Mouse (Mus musculus): Measurements from ENCODE around the gene Tll2. TPM values are rescaled to one million over a fixed set of nuclear protein-coding genes. Genes with fewer than 3 reads are reported as not detected.

Tll2 gene
- polyA plus RNA-seq, 1 experiment from 2014 or later: not detected

DNA sequence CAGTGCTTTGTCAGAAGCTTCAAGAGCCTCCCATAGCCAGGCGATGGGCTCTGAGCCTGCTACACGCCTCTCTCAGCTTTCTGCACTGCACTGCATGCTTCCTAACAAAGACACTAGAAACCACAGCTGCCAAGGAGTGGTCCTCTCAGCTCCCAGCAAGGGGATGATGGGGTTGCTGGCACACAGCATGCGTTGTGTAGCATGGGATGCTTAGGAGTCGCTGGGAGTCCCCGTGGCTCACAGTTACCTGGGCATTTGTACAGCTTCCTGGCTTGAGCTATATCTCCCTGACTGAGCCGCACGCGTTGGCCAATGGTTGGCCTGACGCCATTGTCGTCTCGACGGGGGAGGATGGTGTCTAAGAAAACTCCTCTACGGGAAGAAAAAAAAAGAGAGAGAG is 86.7 kb downstream of the Tll2 start:
- Histone ChIP-seq H3K9ac (replicated peaks; ENCODE audit: low read length) (no peak overlapping the region), H3K4me1 (ENCODE audit: insufficient read depth, low read length) (no peaks in the 10 kb centered on the region), H3K4me2 (replicated peaks; ENCODE audit: low read depth, low read length) (no peak overlapping the region), H3K36me3 (ENCODE audit: insufficient read depth, low read length) (no peaks in the 10 kb centered on the region), H3K9me3 (ENCODE audit: low read length) (no peaks in the 10 kb centered on the region), H3K4me3 (ENCODE audit: low read length) (no peak overlapping the region), H3K27ac (ENCODE audit: low read length) (no peak overlapping the region), H3K27me3 (ENCODE audit: insufficient read depth, low read length) (no peaks in the 10 kb centered on the region)
- ATAC-seq (ENCODE audit: low FRiP score, low TSS enrichment): no peak
- WGBS: 95% methylated on average over 13 of the region's 13 CpGs

DNA sequence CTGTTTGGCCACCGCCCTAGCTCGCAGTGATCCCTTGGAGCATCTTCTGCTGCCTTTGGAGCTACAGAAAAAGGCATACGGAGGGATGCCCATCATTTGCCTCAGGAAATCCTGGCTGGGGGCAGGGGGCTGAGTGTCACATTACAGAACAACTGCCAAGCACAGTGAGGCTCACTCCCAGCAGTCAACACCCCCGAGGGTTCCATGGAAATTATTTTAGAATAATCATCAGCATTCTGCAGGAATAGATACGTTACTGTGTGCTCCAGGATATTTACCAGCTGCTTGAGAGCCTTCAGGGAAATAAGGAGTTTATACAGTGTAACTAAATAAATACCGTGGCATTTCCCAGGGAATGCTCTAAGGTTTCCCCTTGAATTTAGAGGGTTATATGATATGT is 88.3 kb downstream of the Tll2 start:
- no peak overlapping the region for H3K4me3 ChIP-seq (ENCODE audit: low read length)
- H3K27ac ChIP-seq (ENCODE audit: low read length): no peak overlapping the region
- no peaks in the 10 kb centered on the region for H3K9me3 ChIP-seq (ENCODE audit: low read length)
- no peak overlapping the region for H3K9ac ChIP-seq (replicated peaks; ENCODE audit: low read length)
- no peaks in the 10 kb centered on the region for H3K27me3 ChIP-seq (ENCODE audit: insufficient read depth, low read length)
- H3K4me1 ChIP-seq (ENCODE audit: insufficient read depth, low read length): no peaks in the 10 kb centered on the region
- H3K4me2 ChIP-seq (replicated peaks; ENCODE audit: low read depth, low read length): no peak overlapping the region
- H3K36me3 ChIP-seq (ENCODE audit: insufficient read depth, low read length): no peaks in the 10 kb centered on the region
- ATAC-seq (ENCODE audit: low FRiP score, low TSS enrichment): no peak
- 36% methylated on average over 6 of the region's 6 CpGs for WGBS

DNA sequence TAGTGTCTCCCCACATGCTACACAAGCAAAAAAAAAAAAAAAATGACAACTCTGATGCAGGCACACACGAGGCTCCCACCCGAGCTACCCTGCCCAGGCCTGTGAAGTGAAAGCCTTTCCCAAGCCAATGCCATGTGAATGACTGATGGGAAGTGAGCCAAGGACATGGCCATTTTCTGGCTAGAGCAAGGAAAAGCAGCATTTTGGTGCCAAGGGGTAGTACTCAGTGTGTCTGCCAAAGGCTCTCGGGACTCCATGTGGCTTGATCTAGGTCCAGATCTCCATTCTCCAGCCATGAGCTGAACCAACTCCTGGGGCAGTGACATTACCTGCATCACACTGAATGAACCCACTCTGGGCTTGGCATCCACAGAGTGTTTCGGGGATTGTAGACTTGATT is 89.3 kb downstream of the Tll2 start:
- H3K9me3 ChIP-seq (ENCODE audit: low read length): no peaks in the 10 kb centered on the region
- WGBS: 78% methylated on average over 4 of the region's 4 CpGs
- H3K36me3 ChIP-seq (ENCODE audit: insufficient read depth, low read length): no peaks in the 10 kb centered on the region
- no peak overlapping the region for H3K4me2 ChIP-seq (replicated peaks; ENCODE audit: low read depth, low read length)
- peaks cover 8% of the 10 kb centered on the region; the same call in 1 of the 2 replicates for H3K4me1 ChIP-seq (ENCODE audit: insufficient read depth, low read length)
- no peak overlapping the region for H3K9ac ChIP-seq (replicated peaks; ENCODE audit: low read length)
- no peak overlapping the region for H3K4me3 ChIP-seq (ENCODE audit: low read length)
- no peak for ATAC-seq (ENCODE audit: low FRiP score, low TSS enrichment)
- no peak overlapping the region for H3K27ac ChIP-seq (ENCODE audit: low read length)
- H3K27me3 ChIP-seq (ENCODE audit: insufficient read depth, low read length): no peaks in the 10 kb centered on the region

DNA sequence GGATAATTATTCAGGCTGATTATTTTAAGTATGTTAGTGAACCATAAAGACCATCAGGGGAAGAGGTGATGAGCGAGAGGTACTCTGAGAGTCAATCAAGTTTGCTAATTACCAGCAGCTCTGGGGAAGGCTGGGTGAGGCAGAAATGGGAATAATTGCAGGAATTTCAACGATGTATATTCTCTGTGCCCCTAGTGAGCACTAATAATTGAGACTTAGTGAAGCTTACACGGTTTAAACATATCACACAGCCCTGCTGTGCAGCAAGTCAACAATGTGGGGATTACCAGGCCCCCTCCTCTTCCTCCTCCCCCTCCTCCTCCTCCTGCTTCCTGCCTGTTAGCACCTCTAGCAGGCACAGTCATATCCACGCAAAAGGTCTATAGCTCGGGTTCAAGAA is 92.0 kb downstream of the Tll2 start:
- Histone ChIP-seq H3K4me3 (ENCODE audit: low read length) (no peak overlapping the region), H3K9ac (replicated peaks; ENCODE audit: low read length) (no peak overlapping the region), H3K9me3 (ENCODE audit: low read length) (no peaks in the 10 kb centered on the region), H3K4me2 (replicated peaks; ENCODE audit: low read depth, low read length) (no peak overlapping the region), H3K36me3 (ENCODE audit: insufficient read depth, low read length) (no peaks in the 10 kb centered on the region), H3K27me3 (ENCODE audit: insufficient read depth, low read length) (no peaks in the 10 kb centered on the region), H3K4me1 (ENCODE audit: insufficient read depth, low read length) (peaks cover 8% of the 10 kb centered on the region; the same call in 1 of the 2 replicates), H3K27ac (ENCODE audit: low read length) (no peak overlapping the region)
- no peak for ATAC-seq (ENCODE audit: low FRiP score, low TSS enrichment)
- WGBS: 38% methylated on average over 5 of the region's 5 CpGs

DNA sequence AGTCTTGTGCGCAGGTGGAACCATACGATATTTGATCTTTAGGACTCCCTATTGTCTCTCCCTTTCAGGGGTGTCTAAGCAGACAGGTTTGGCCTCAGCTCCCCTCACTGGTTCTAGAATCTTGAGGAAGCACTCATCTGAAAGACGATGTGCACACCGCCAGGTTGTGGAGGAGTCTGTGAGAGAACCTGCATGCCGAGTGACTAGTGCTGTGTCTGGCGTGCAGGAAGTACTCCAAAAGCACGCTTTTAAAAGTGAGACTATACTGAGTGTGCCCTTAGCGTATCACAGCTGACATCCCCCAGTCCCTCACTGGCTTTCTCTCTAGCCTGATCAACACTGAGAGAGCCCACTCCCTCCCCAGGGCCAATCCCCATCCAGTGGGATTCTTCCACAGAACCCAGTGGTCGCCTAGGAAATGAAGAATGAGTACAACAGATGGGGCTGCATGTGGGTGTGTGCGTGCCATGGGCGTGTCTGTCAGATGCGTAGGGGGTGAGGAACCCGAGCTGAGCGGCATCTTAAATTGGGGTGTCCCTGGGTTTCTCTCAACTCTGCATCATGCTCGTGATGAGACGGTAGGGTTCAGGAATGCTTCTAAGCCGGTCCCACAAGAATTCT is 92.6 kb downstream of the Tll2 start:
- no peak overlapping the region for H3K4me3 ChIP-seq (ENCODE audit: low read length)
- no peak overlapping the region for H3K27ac ChIP-seq (ENCODE audit: low read length)
- WGBS: 80% methylated on average over 17 of the region's 17 CpGs
- H3K9me3 ChIP-seq (ENCODE audit: low read length): no peaks in the 10 kb centered on the region
- H3K4me2 ChIP-seq (replicated peaks; ENCODE audit: low read depth, low read length): no peak overlapping the region
- H3K4me1 ChIP-seq (ENCODE audit: insufficient read depth, low read length): peaks cover 8% of the 10 kb centered on the region; the same call in 1 of the 2 replicates
- ATAC-seq (ENCODE audit: low FRiP score, low TSS enrichment): no peak
- no peaks in the 10 kb centered on the region for H3K27me3 ChIP-seq (ENCODE audit: insufficient read depth, low read length)
- no peaks in the 10 kb centered on the region for H3K36me3 ChIP-seq (ENCODE audit: insufficient read depth, low read length)
- no peak overlapping the region for H3K9ac ChIP-seq (replicated peaks; ENCODE audit: low read length)

DNA sequence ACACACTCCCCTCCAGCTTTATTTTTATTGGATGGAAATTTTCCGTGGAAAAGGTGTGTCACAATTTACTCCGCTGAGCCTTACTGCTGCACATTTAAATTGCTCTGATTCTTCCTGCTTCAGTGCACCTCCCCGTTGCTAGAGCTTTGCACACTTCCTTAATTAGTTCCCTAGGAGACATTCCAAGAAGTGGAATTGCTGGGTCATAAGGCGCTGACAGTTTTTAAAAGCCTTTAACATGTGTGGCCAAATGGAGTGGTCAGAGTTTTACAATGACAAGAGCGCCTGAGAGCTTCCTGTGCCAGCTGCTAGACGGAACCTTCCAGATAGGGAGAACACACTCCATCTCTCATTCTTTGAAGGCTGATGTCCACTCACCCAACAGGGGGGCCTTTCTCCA is 94.0 kb downstream of the Tll2 start:
- no peaks in the 10 kb centered on the region for H3K36me3 ChIP-seq (ENCODE audit: insufficient read depth, low read length)
- H3K9me3 ChIP-seq (ENCODE audit: low read length): no peaks in the 10 kb centered on the region
- no peak overlapping the region for H3K4me2 ChIP-seq (replicated peaks; ENCODE audit: low read depth, low read length)
- H3K4me3 ChIP-seq (ENCODE audit: low read length): no peak overlapping the region
- no peak overlapping the region for H3K9ac ChIP-seq (replicated peaks; ENCODE audit: low read length)
- 10% methylated on average over 6 of the region's 6 CpGs for WGBS
- ATAC-seq (ENCODE audit: low FRiP score, low TSS enrichment): no peak
- no peaks in the 10 kb centered on the region for H3K27me3 ChIP-seq (ENCODE audit: insufficient read depth, low read length)
- H3K4me1 ChIP-seq (ENCODE audit: insufficient read depth, low read length): peaks cover 8% of the 10 kb centered on the region; the same call in 1 of the 2 replicates
- no peak overlapping the region for H3K27ac ChIP-seq (ENCODE audit: low read length)

DNA sequence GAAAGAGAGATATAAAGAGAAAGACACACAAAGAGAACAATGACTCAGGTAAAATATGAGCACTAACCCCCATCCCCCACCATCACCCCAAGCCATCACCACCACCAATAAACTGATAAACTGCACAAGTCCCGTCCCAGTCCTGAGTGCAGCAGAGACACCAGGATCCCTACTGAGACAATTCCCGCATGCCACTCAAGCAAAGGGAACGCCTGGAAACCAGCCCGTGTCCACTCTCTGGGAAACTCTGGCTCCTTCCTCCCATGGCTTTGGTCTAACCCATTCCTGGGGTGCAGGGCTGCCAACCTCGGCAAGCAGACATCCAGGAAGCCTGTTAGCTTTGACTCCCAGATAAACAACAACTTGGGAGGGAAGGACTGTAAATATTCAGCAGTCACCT is 96.6 kb downstream of the Tll2 start:
- Histone ChIP-seq H3K4me1 (ENCODE audit: insufficient read depth, low read length) (peaks cover 8% of the 10 kb centered on the region; the same call in 1 of the 2 replicates), H3K4me2 (replicated peaks; ENCODE audit: low read depth, low read length) (no peak overlapping the region), H3K36me3 (ENCODE audit: insufficient read depth, low read length) (no peaks in the 10 kb centered on the region), H3K4me3 (ENCODE audit: low read length) (no peak overlapping the region), H3K27ac (ENCODE audit: low read length) (no peak overlapping the region), H3K9ac (replicated peaks; ENCODE audit: low read length) (no peak overlapping the region), H3K9me3 (ENCODE audit: low read length) (no peaks in the 10 kb centered on the region), H3K27me3 (ENCODE audit: insufficient read depth, low read length) (no peaks in the 10 kb centered on the region)
- 40% methylated on average over 5 of the region's 5 CpGs for WGBS
- ATAC-seq (ENCODE audit: low FRiP score, low TSS enrichment): no peak

DNA sequence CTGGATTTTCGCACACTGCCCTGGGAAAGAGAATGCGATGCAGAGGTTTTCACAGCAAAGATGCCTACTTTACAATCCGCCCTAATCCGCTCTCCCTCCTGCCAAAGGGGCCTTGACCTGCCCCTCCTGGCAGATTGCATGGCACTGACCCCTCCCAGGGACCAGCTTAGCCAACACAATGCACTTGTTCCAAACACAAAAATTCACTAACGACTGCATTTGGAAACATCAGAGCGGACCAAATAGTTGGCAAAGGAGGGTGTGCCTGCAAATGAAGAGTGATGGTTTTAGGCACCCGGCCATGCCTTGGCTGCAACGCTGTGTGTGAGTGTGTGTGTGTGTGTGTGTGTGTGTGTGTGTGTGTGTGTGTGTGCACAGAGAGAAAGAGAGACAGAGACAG is 97.1 kb downstream of the Tll2 start:
- no peak overlapping the region for H3K27ac ChIP-seq (ENCODE audit: low read length)
- peaks cover 8% of the 10 kb centered on the region; the same call in 1 of the 2 replicates for H3K4me1 ChIP-seq (ENCODE audit: insufficient read depth, low read length)
- no peak overlapping the region for H3K4me3 ChIP-seq (ENCODE audit: low read length)
- 78% methylated on average over 8 of the region's 8 CpGs for WGBS
- no peak for ATAC-seq (ENCODE audit: low FRiP score, low TSS enrichment)
- H3K9me3 ChIP-seq (ENCODE audit: low read length): no peaks in the 10 kb centered on the region
- no peaks in the 10 kb centered on the region for H3K27me3 ChIP-seq (ENCODE audit: insufficient read depth, low read length)
- H3K4me2 ChIP-seq (replicated peaks; ENCODE audit: low read depth, low read length): no peak overlapping the region
- H3K9ac ChIP-seq (replicated peaks; ENCODE audit: low read length): no peak overlapping the region
- H3K36me3 ChIP-seq (ENCODE audit: insufficient read depth, low read length): no peaks in the 10 kb centered on the region

DNA sequence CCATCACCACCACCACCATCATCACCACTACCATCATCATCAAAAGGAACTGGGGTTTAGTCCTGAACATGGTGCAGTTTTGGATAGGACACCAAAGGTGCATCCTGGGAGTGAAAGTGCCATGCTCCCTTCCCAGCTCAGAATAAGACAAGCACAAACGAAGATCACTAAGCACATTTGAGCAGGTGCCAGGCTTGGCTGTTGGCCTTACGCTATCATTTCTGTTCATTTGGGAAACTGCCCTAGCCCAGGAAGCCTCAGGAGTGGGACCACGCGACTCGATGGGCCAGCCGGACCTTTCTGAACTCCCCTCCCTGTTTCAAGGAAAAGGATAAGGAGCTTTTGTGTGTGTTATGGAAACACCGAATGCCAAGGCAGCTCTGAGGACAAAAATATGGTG is 98.0 kb downstream of the Tll2 start:
- ATAC-seq (ENCODE audit: low FRiP score, low TSS enrichment): no peak
- Histone ChIP-seq H3K9me3 (ENCODE audit: low read length) (no peaks in the 10 kb centered on the region), H3K27ac (ENCODE audit: low read length) (no peak overlapping the region), H3K27me3 (ENCODE audit: insufficient read depth, low read length) (no peaks in the 10 kb centered on the region), H3K4me2 (replicated peaks; ENCODE audit: low read depth, low read length) (no peak overlapping the region), H3K9ac (replicated peaks; ENCODE audit: low read length) (no peak overlapping the region), H3K4me3 (ENCODE audit: low read length) (no peak overlapping the region), H3K36me3 (ENCODE audit: insufficient read depth, low read length) (no peaks in the 10 kb centered on the region), H3K4me1 (ENCODE audit: insufficient read depth, low read length) (peaks cover 8% of the 10 kb centered on the region; the same call in 1 of the 2 replicates)
- 91% methylated on average over 7 of the region's 7 CpGs for WGBS

DNA sequence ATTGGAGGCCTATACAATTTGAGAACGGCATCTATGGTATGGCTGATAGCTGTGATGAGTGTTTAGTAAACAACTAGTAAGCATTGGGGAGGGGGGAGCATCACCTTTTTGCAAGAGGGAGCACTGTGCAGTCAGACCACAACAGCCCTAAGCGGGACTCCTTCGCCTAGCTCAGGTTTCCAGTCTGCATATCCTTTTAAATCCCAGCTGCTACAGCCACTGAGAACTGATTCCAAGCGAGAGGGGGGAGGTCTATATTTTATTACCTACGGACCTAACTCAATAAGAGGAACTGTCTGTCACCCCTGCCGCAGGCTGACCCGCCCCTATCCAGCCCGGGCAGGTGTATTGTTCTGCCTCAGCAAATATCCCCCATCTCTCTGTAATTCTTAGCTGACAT is 99.1 kb downstream of the Tll2 start:
- Histone ChIP-seq H3K9ac (replicated peaks; ENCODE audit: low read length) (no peak overlapping the region), H3K27me3 (ENCODE audit: insufficient read depth, low read length) (no peaks in the 10 kb centered on the region), H3K4me1 (ENCODE audit: insufficient read depth, low read length) (peaks cover 2% of the 10 kb centered on the region; the same call in 1 of the 2 replicates), H3K9me3 (ENCODE audit: low read length) (no peaks in the 10 kb centered on the region), H3K27ac (ENCODE audit: low read length) (no peak overlapping the region), H3K36me3 (ENCODE audit: insufficient read depth, low read length) (no peaks in the 10 kb centered on the region), H3K4me3 (ENCODE audit: low read length) (no peak overlapping the region), H3K4me2 (replicated peaks; ENCODE audit: low read depth, low read length) (no peak overlapping the region)
- ATAC-seq (ENCODE audit: low FRiP score, low TSS enrichment): no peak
- 39% methylated on average over 8 of the region's 8 CpGs for WGBS
